Mouse (Mus musculus) CH12.LX (cell line): ENCODE measurements around the gene Kcnj6.

Experiments
- EP300 ChIP-seq: IDR thresholded peaks from 2 replicates; pipeline ENCODE4 v1.6.1; 2011; ENCODE audit warnings: low read length, improper control_type of control experiment
- MAFK ChIP-seq: IDR thresholded peaks from 2 replicates; pipeline ENCODE4 v1.6.1; 2011; ENCODE audit warnings: low read length, improper control_type of control experiment; ENCODE audit not compliant: insufficient replicate concordance
- POLR2A ChIP-seq: IDR thresholded peaks from 2 replicates; pipeline ENCODE4 v1.6.1; 2011; ENCODE audit warnings: low read depth, mild to moderate bottlenecking, improper control_type of control experiment, low read length
- RAD21 ChIP-seq: IDR thresholded peaks from 2 replicates; pipeline ENCODE4 v1.6.1; 2011; ENCODE audit warnings: low read depth, mild to moderate bottlenecking, low read length, improper control_type of control experiment, moderate library complexity

GRCm38 (mm10) chr16:94724747-94725211 is 272.7 kb downstream of the Kcnj6 start:
- TF ChIP-seq MAFK: no peak
- TF ChIP-seq POLR2A: no peak
- TF ChIP-seq EP300: no peak
- TF ChIP-seq RAD21: no peak
